Mouse (Mus musculus): ENCODE measurements around the gene Tnfrsf4.

The Tnfrsf4 gene

GRCm38 (mm10) chr4:156030651-156031118, 17.0 kb downstream of the Tnfrsf4 start:
- no peak for DNase-seq

GRCm38 (mm10) chr4:156031255-156031592, 17.6 kb downstream of the Tnfrsf4 start:
- no peak for DNase-seq

- DNase-seq, result peak; percentile 82 to 84
These were observed 18.1 kb downstream of the Tnfrsf4 start for GRCm38 (mm10) chr4:156031593-156032391.

GRCm38 (mm10) chr4:156032856-156033255, 19.2 kb downstream of the Tnfrsf4 start:
- DNase-seq, result no peak

GRCm38 (mm10) chr4:156033476-156034119, 20.0 kb downstream of the Tnfrsf4 start:
- peak; percentile 60 to 74 for DNase-seq

GRCm38 (mm10) chr4:156034301-156034700, 20.7 kb downstream of the Tnfrsf4 start:
- DNase-seq, result no peak

- DNase-seq, result no peak
These were observed 21.3 kb downstream of the Tnfrsf4 start for GRCm38 (mm10) chr4:156034901-156035300.

GRCm38 (mm10) chr4:156044754-156045153, 31.1 kb downstream of the Tnfrsf4 start:
- no peak for DNase-seq

GRCm38 (mm10) chr4:156049779-156050178, 36.1 kb downstream of the Tnfrsf4 start:
- DNase-seq, result no peak

- DNase-seq, result no peak
These were observed 36.8 kb downstream of the Tnfrsf4 start for GRCm38 (mm10) chr4:156050391-156050980.

GRCm38 (mm10) chr4:156053113-156053512, 39.5 kb downstream of the Tnfrsf4 start:
- DNase-seq, result no peak

- no peak for DNase-seq
These were observed 40.5 kb downstream of the Tnfrsf4 start for GRCm38 (mm10) chr4:156054130-156054529.

GRCm38 (mm10) chr4:156054606-156055005, 41.0 kb downstream of the Tnfrsf4 start:
- DNase-seq, result peak; percentile 75 to 84

- DNase-seq, result peak in 1 of 2 experiments; percentile 48
These were observed 41.5 kb downstream of the Tnfrsf4 start for GRCm38 (mm10) chr4:156055173-156055572.

GRCm38 (mm10) chr4:156057702-156058101, 44.1 kb downstream of the Tnfrsf4 start:
- peak in 1 of 2 experiments; percentile 38 for DNase-seq

GRCm38 (mm10) chr4:156058826-156059225, 45.2 kb downstream of the Tnfrsf4 start:
- DNase-seq, result peak in 1 of 2 experiments; percentile 31

GRCm38 (mm10) chr4:156059261-156059660, 45.6 kb downstream of the Tnfrsf4 start, which contains the start of gene Ttll10:
TSS of gene Ttll10 (minus strand) at chr4:156059414.
- DNase-seq, result peak; percentile 72 to 73

GRCm38 (mm10) chr4:156059713-156060112, 46.1 kb downstream of the Tnfrsf4 start:
- DNase-seq, result peak; percentile 92 to 96

- no peak for DNase-seq
These were observed 50.3 kb downstream of the Tnfrsf4 start for GRCm38 (mm10) chr4:156063861-156064509.

- DNase-seq, result peak; percentile 35 to 67
These were observed 50.9 kb downstream of the Tnfrsf4 start for GRCm38 (mm10) chr4:156064510-156064897.

GRCm38 (mm10) chr4:156065156-156065894, 51.7 kb downstream of the Tnfrsf4 start:
- peak in 1 of 2 experiments; percentile 74 for DNase-seq

Measured in kidney, postnatal 36 days (tissue).